Mouse (Mus musculus): ENCODE measurements around the gene Thyn1.

The Thyn1 gene

DNA sequence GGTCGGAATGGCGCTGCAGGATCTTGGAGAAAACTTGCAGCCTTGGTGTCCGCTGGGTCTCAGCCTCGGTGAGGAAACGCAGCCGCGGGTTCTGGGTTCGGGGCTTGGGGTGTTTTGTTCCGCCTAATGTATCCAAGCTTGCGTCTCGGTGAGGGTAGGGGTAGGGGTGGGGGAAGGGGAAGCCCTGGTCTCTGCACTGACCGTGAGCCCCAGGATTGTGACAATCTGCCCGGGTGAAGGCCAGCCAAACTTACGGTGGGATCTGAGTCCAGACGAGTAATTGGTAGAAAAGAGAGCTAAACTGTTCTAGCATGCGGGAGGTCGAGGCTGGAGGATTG, 31.2 kb downstream of the Thyn1 start:
- no peak for DNase-seq

DNA sequence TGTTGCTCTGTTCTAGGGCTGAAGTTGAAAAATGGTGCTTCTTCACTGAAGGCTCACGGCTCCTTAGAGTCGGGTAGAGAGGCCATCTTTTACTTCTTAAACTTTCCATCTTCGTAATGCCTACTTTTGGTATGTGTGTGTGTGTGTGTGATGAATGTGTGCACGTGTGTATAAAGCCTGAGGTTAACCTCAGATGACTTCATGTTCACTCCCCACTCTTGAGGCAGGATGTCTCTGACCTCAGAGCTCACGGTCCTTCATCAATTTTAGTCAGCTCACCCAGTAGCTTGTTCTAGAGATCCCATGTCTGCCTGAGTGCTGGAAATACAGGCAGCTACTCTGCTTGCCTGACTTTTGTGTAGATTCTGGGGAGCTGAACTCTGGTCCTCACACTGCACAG, 44.4 kb downstream of the Thyn1 start:
- no peak for DNase-seq

DNA sequence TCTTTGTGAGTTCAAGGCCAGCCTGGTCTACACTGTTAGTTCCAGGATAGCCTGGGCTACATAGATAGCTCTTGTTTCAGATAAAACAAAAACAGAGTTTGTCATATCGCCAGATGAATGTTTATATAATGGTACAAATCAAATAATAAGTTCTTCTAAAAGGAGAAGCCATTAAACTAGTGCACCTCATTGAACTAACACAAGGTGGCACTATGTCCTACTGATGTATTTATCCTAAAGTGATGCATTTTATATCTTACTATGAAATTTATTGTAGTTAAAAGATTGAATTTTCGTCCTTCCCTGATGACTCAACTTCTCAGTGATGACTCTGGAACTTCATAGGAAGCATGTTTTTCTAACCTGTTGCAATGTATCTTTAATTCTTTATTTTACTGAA, 50.0 kb downstream of the Thyn1 start:
- no peak for DNase-seq
